Mouse (Mus musculus) cerebellum, adult 9-11 months (tissue): ENCODE measurements at regions not wholly inside any gene's neighbourhood (a gene's known extent, or its start where the extent isn't known, plus 50 kb on each side); places are given as distances from the start of the nearest gene placed in this dataset.
"Not testable (repeated sequence)": the region's sequence is repeated elsewhere in the genome, so short reads cannot be mapped to it uniquely, and the experiment has no call there.

Experiments used
- DNase-seq: peaks from one replicate; pipeline ENCODE4 v3.0.0; 2022

GRCm38 (mm10) chr15:38410462-38410861 is 985.1 kb downstream of the 4930447A16Rik start:
- no peak for DNase-seq

- DNase-seq, result no peak
Measured at GRCm38 (mm10) chr15:38412481-38412880, 987.1 kb downstream of the 4930447A16Rik start.

- no peak for DNase-seq
Measured at GRCm38 (mm10) chr15:38413329-38413728, 988.0 kb downstream of the 4930447A16Rik start.

GRCm38 (mm10) chr15:38414318-38415090 is 989.1 kb downstream of the 4930447A16Rik start:
- no peak for DNase-seq

GRCm38 (mm10) chr15:38415091-38415486 is 989.7 kb downstream of the 4930447A16Rik start:
- no peak for DNase-seq

- no peak for DNase-seq
Measured at GRCm38 (mm10) chr15:38419621-38420020, 994.3 kb downstream of the 4930447A16Rik start.

- DNase-seq, result no peak
Measured at GRCm38 (mm10) chr15:38420784-38421183, 995.4 kb downstream of the 4930447A16Rik start.

GRCm38 (mm10) chr15:38422741-38423140 is 997.4 kb downstream of the 4930447A16Rik start:
- DNase-seq, result no peak

- no peak for DNase-seq
Measured at GRCm38 (mm10) chr15:38425506-38425905, 1000.2 kb downstream of the 4930447A16Rik start.

- no peak for DNase-seq
Measured at GRCm38 (mm10) chr15:38427966-38428365, 1002.6 kb downstream of the 4930447A16Rik start.

GRCm38 (mm10) chr15:38431668-38432067 is 1006.3 kb downstream of the 4930447A16Rik start:
- no peak for DNase-seq

- no peak for DNase-seq
Measured at GRCm38 (mm10) chr15:38433386-38433785, 1008.0 kb downstream of the 4930447A16Rik start.

GRCm38 (mm10) chr15:38434239-38434638 is 1008.9 kb downstream of the 4930447A16Rik start:
- DNase-seq, result not testable (repeated sequence)
